Mouse (Mus musculus) adrenal gland (tissue): Measurements from ENCODE around the gene Smpd4.

Source experiments
- intact Hi-C: fragments of 180-260 bp; cut with DNase I; formaldehyde crosslinking; loops from one replicate; pipeline ENCODE4 v1.15.1; 2025

Smpd4 gene

GRCm38 (mm10) chr16:17637610-17638009 lies 18.5 kb downstream of the Smpd4 start:
- intact Hi-C loops = no loop called here

GRCm38 (mm10) chr16:17638036-17638628 lies 19.0 kb downstream of the Smpd4 start:
- intact Hi-C loops = no loop called here

GRCm38 (mm10) chr16:17639081-17639480 lies 19.9 kb downstream of the Smpd4 start:
- intact Hi-C loops = no loop called here

GRCm38 (mm10) chr16:17639951-17640350 lies 20.8 kb downstream of the Smpd4 start:
- intact Hi-C loops = loop anchor here (10.0 kb wide), 1 partner anchor 85 kb away; no protein-coding TSS in a partner anchor

GRCm38 (mm10) chr16:17640706-17641105 lies 21.6 kb downstream of the Smpd4 start:
- intact Hi-C loops = loop anchor here (10.0 kb wide), 1 partner anchor 84 kb away; no protein-coding TSS in a partner anchor

GRCm38 (mm10) chr16:17641301-17641700 lies 22.1 kb downstream of the Smpd4 start:
- intact Hi-C loops = loop anchor here (10.0 kb wide), 1 partner anchor 84 kb away; no protein-coding TSS in a partner anchor

GRCm38 (mm10) chr16:17642311-17642710 lies 23.2 kb downstream of the Smpd4 start:
- intact Hi-C loops = loop anchor here (10.0 kb wide), 1 partner anchor 82 kb away; no protein-coding TSS in a partner anchor

GRCm38 (mm10) chr16:17643437-17643990 lies 24.4 kb downstream of the Smpd4 start:
- intact Hi-C loops = loop anchor here (10.0 kb wide), 1 partner anchor 81 kb away; no protein-coding TSS in a partner anchor

- intact Hi-C loops = loop anchor here (10.0 kb wide), 1 partner anchor 78 kb away; no protein-coding TSS in a partner anchor
Measured at GRCm38 (mm10) chr16:17646310-17647114, 27.4 kb downstream of the Smpd4 start, which contains the start of gene Ccdc74a. Gene Ccdc74a, plus strand, starts transcription at chr16:17646470.

GRCm38 (mm10) chr16:17647156-17647555 lies 28.0 kb downstream of the Smpd4 start:
- intact Hi-C loops = loop anchor here (10.0 kb wide), 1 partner anchor 78 kb away; no protein-coding TSS in a partner anchor

GRCm38 (mm10) chr16:17647566-17648340 lies 28.6 kb downstream of the Smpd4 start:
- intact Hi-C loops = loop anchor here (10.0 kb wide), 1 partner anchor 77 kb away; no protein-coding TSS in a partner anchor

GRCm38 (mm10) chr16:17649925-17650605 lies 30.9 kb downstream of the Smpd4 start:
- intact Hi-C loops = loop anchor here (10.0 kb wide), 1 partner anchor 75 kb away; no protein-coding TSS in a partner anchor

GRCm38 (mm10) chr16:17650711-17651110 lies 31.6 kb downstream of the Smpd4 start:
- intact Hi-C loops = no loop called here

GRCm38 (mm10) chr16:17652607-17653006 lies 33.5 kb downstream of the Smpd4 start:
- intact Hi-C loops = no loop called here

GRCm38 (mm10) chr16:17653601-17654000 lies 34.4 kb downstream of the Smpd4 start:
- intact Hi-C loops = no loop called here

- intact Hi-C loops = no loop called here
Measured at GRCm38 (mm10) chr16:17654188-17654795, 35.1 kb downstream of the Smpd4 start.

- intact Hi-C loops = no loop called here
Measured at GRCm38 (mm10) chr16:17656212-17656871, 37.2 kb downstream of the Smpd4 start.

- intact Hi-C loops = no loop called here
Measured at GRCm38 (mm10) chr16:17665568-17665967, 46.4 kb downstream of the Smpd4 start.

GRCm38 (mm10) chr16:17669886-17670285 lies 50.7 kb downstream of the Smpd4 start:
- intact Hi-C loops = no loop called here
